Mouse (Mus musculus): ENCODE measurements around the gene Unc5c.

The Unc5c gene

GRCm38 (mm10) chr3:141465104-141465705 is at the start of gene Unc5c:
Gene Unc5c, plus strand, starts transcription at chr3:141465216.
- DNase-seq (ENCODE audit: low read depth, low spot score): peak; percentile 39

GRCm38 (mm10) chr3:141457475-141457874 is 7.5 kb upstream of the Unc5c start:
- DNase-seq (ENCODE audit: low read depth, low spot score): no peak

GRCm38 (mm10) chr3:141462482-141462881 is 2.5 kb upstream of the Unc5c start:
- DNase-seq (ENCODE audit: low read depth, low spot score): no peak

- DNase-seq (ENCODE audit: low read depth, low spot score): peak; percentile 13
Measured at GRCm38 (mm10) chr3:141464691-141465103, 319 bp upstream of the Unc5c start.

GRCm38 (mm10) chr3:141466061-141466460 is 1.0 kb downstream of the Unc5c start:
- DNase-seq (ENCODE audit: low read depth, low spot score): no peak

GRCm38 (mm10) chr3:141466727-141467335 is 1.8 kb downstream of the Unc5c start:
- no peak for DNase-seq (ENCODE audit: low read depth, low spot score)

- DNase-seq (ENCODE audit: low read depth, low spot score): no peak
Measured at GRCm38 (mm10) chr3:141469338-141469737, 4.3 kb downstream of the Unc5c start.

GRCm38 (mm10) chr3:141473205-141473604 is 8.2 kb downstream of the Unc5c start:
- no peak for DNase-seq (ENCODE audit: low read depth, low spot score)

- no peak for DNase-seq (ENCODE audit: low read depth, low spot score)
Measured at GRCm38 (mm10) chr3:141475389-141475788, 10.4 kb downstream of the Unc5c start.

- no peak for DNase-seq (ENCODE audit: low read depth, low spot score)
Measured at GRCm38 (mm10) chr3:141475919-141476318, 10.9 kb downstream of the Unc5c start.

- DNase-seq (ENCODE audit: low read depth, low spot score): no peak
Measured at GRCm38 (mm10) chr3:141476670-141477069, 11.7 kb downstream of the Unc5c start.

GRCm38 (mm10) chr3:141482465-141482864 is 17.4 kb downstream of the Unc5c start:
- DNase-seq (ENCODE audit: low read depth, low spot score): no peak

GRCm38 (mm10) chr3:141483665-141484431 is 18.8 kb downstream of the Unc5c start:
- DNase-seq (ENCODE audit: low read depth, low spot score): no peak

GRCm38 (mm10) chr3:141485218-141485617 is 20.2 kb downstream of the Unc5c start:
- no peak for DNase-seq (ENCODE audit: low read depth, low spot score)

- no peak for DNase-seq (ENCODE audit: low read depth, low spot score)
Measured at GRCm38 (mm10) chr3:141490647-141491046, 25.6 kb downstream of the Unc5c start.

GRCm38 (mm10) chr3:141491272-141491950 is 26.4 kb downstream of the Unc5c start:
- DNase-seq (ENCODE audit: low read depth, low spot score): no peak

- DNase-seq (ENCODE audit: low read depth, low spot score): no peak
Measured at GRCm38 (mm10) chr3:141491951-141492310, 26.9 kb downstream of the Unc5c start.

- DNase-seq (ENCODE audit: low read depth, low spot score): no peak
Measured at GRCm38 (mm10) chr3:141493000-141493399, 28.0 kb downstream of the Unc5c start.

- DNase-seq (ENCODE audit: low read depth, low spot score): no peak
Measured at GRCm38 (mm10) chr3:141498348-141499056, 33.5 kb downstream of the Unc5c start.

- no peak for DNase-seq (ENCODE audit: low read depth, low spot score)
Measured at GRCm38 (mm10) chr3:141501845-141502505, 37.0 kb downstream of the Unc5c start.

- no peak for DNase-seq (ENCODE audit: low read depth, low spot score)
Measured at GRCm38 (mm10) chr3:141503331-141503730, 38.3 kb downstream of the Unc5c start.

Measured in WW6 (cell line).